Mouse (Mus musculus) midbrain, embryonic 12.5 days (tissue): Measurements from ENCODE around the gene Vps33b. TPM values are rescaled to one million over a fixed set of nuclear protein-coding genes. Genes with fewer than 3 reads are reported as not detected.

Experiments
- ATAC-seq: fragments of 200-750 bp; cut with Nextera tagmentation; 2 replicates; pipeline ENCODE4 v1.8.0; 2017; ENCODE audit warnings: low read depth, moderate TSS enrichment, moderate library complexity; ENCODE audit not compliant: low FRiP score
- H3K27ac ChIP-seq: fragments of 300-500 bp; sonication (generic); replicated peaks from 2 replicates; pipeline ENCODE4 v1.5.1; 2016; ENCODE audit warnings: mild to moderate bottlenecking
- H3K27me3 ChIP-seq: fragments of 300-500 bp; sonication (generic); 2 replicates; pipeline ENCODE4 v1.6.1; 2016; ENCODE audit warnings: mild to moderate bottlenecking
- H3K36me3 ChIP-seq: fragments of 300-500 bp; sonication (generic); 2 replicates; pipeline ENCODE4 v1.6.1; 2016
- H3K4me1 ChIP-seq: fragments of 300-500 bp; sonication (generic); 2 replicates; pipeline ENCODE4 v1.6.1; 2016
- H3K4me2 ChIP-seq: fragments of 300-500 bp; sonication (generic); replicated peaks from 2 replicates; pipeline ENCODE4 v1.6.1; 2016; ENCODE audit warnings: mild to moderate bottlenecking, moderate library complexity
- H3K4me3 ChIP-seq: fragments of 300-500 bp; sonication (generic); 2 replicates; pipeline ENCODE4 v1.5.1; 2016; ENCODE audit warnings: mild to moderate bottlenecking
- H3K9ac ChIP-seq: fragments of 300-500 bp; sonication (generic); replicated peaks from 2 replicates; pipeline ENCODE4 v1.6.1; 2016; ENCODE audit warnings: mild to moderate bottlenecking, moderate library complexity
- H3K9me3 ChIP-seq: fragments of 300-500 bp; sonication (generic); 2 replicates; pipeline ENCODE4 v1.6.1; 2016; ENCODE audit warnings: mild to moderate bottlenecking
- WGBS: fragments of 180-500 bp; shearing (Covaris S2); methylation state at CpG from one replicate; pipeline ENCODE4 v1.1.7; 2016; 5-methylcytosine and 5-hydroxymethylcytosine counted together
- polyA plus RNA-seq: library from polyadenylated mRNA; unstranded; fragments of >200 nt; fragmentation: Nextera tagmentation; extraction: Ambion mirVana; gene quantifications from 2 replicates; pipeline ENCODE4 v1.2.1, GENCODE M21; 2016

Vps33b gene
- polyA plus RNA-seq, 1 experiment from 2014 or later: 18.5 TPM

DNA sequence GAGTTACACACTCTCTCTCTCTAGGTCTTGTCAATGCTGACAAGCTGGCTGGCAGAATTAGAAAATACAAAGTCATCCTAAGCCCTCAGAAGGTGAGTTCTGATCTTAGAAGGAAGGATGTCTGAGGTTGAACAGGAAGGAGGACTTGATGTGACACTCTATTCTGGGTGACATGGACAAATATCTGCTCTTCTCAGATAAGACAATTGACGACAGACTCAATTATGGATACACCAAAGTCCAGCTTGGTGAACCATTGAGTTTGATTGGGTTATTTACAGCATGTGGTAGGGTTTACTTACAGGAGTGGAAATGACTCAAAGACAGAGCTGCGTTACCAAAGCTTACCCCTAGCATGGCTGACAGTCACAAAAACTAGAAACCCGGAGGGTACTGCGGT is 6.9 kb downstream of the Vps33b start:
- no peak overlapping the region for H3K9ac ChIP-seq
- no peak for ATAC-seq
- peaks cover 24% of the 10 kb centered on the region for H3K9me3 ChIP-seq
- H3K27ac ChIP-seq: no peak overlapping the region
- 98% methylated on average over 4 of the region's 4 CpGs for WGBS
- H3K4me1 ChIP-seq: no peaks in the 10 kb centered on the region
- H3K4me3 ChIP-seq: no peak overlapping the region
- no peak overlapping the region for H3K4me2 ChIP-seq
- no peaks in the 10 kb centered on the region for H3K27me3 ChIP-seq
- peaks cover 85% of the 10 kb centered on the region for H3K36me3 ChIP-seq

DNA sequence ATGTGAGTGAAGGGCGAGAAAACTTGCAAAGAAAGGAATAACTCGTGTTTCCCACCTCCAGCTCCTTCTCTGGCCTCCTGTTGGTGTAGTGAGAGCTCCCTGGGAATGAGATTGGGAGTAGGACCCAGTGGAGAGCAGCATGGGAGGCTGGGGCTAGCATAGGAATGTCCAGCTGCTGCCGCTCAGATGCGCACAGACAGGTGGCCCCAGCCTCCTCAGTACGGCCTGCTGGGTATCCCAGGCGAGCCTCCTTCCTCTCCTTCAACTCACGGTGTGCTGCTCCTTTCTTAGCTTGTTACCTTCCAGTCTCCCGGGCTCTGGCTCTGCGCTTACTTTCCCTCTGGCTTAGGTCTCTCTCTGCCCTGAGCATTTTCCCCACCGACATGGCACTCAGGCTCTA is 10.6 kb downstream of the Vps33b start:
- Histone ChIP-seq H3K9me3 (peaks cover 3% of the 10 kb centered on the region), H3K9ac (no peak overlapping the region), H3K4me1 (no peaks in the 10 kb centered on the region), H3K27ac (no peak overlapping the region), H3K4me3 (no peak overlapping the region), H3K4me2 (no peak overlapping the region), H3K27me3 (no peaks in the 10 kb centered on the region), H3K36me3 (peaks cover 86% of the 10 kb centered on the region)
- 81% methylated on average over 10 of the region's 10 CpGs for WGBS
- no peak for ATAC-seq

DNA sequence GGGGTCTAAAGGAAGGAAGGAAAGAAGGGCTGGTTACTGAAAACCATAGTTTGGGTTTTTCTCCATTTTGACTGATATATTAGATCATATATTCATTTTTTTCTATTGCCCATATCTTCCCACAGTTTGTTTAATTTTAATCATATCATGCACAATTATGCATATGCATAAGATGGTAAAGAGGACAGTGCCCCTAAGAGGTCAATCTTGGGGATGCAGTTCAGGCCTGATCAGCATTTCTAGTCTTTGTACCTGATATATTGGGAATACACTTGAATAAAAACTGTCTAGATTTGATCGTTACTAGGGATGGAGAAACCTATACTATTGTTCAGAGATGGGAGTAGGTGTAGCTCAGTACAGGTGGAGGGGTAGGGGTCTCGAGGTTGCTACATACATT is 11.5 kb downstream of the Vps33b start:
- H3K27ac ChIP-seq: no peak overlapping the region
- H3K9me3 ChIP-seq: no peaks in the 10 kb centered on the region
- no peak overlapping the region for H3K9ac ChIP-seq
- 89% methylated on average over 2 of the region's 2 CpGs for WGBS
- peaks cover 88% of the 10 kb centered on the region for H3K36me3 ChIP-seq
- H3K4me1 ChIP-seq: no peaks in the 10 kb centered on the region
- H3K27me3 ChIP-seq: no peaks in the 10 kb centered on the region
- no peak overlapping the region for H3K4me2 ChIP-seq
- no peak overlapping the region for H3K4me3 ChIP-seq
- no peak for ATAC-seq

DNA sequence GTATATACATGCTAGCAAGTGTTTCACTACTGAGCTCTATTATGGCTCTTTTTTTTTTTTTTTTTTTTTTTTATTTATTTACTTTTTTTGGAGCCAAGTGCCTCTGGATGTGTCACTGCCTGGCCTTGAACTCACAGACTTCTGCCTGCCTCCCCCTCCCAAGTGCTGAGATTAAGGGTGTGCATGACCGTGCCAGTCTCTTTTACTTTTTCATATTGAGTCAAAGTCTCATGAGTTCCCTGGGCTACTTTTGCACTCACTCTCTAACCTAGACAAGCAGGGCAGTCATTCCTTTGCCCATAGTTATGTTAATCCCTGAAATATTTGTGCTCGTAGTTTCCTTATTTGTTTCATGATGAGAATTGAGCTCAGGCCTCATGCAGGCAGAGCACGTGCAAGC is 12.2 kb downstream of the Vps33b start:
- no peaks in the 10 kb centered on the region for H3K4me1 ChIP-seq
- H3K27me3 ChIP-seq: no peaks in the 10 kb centered on the region
- no peak overlapping the region for H3K9ac ChIP-seq
- 90% methylated on average over 3 of the region's 3 CpGs for whole genome bisulfite sequencing
- H3K36me3 ChIP-seq: peaks cover 88% of the 10 kb centered on the region
- no peak overlapping the region for H3K4me2 ChIP-seq
- no peak overlapping the region for H3K27ac ChIP-seq
- no peak overlapping the region for H3K4me3 ChIP-seq
- no peak for ATAC-seq
- H3K9me3 ChIP-seq: no peaks in the 10 kb centered on the region

DNA sequence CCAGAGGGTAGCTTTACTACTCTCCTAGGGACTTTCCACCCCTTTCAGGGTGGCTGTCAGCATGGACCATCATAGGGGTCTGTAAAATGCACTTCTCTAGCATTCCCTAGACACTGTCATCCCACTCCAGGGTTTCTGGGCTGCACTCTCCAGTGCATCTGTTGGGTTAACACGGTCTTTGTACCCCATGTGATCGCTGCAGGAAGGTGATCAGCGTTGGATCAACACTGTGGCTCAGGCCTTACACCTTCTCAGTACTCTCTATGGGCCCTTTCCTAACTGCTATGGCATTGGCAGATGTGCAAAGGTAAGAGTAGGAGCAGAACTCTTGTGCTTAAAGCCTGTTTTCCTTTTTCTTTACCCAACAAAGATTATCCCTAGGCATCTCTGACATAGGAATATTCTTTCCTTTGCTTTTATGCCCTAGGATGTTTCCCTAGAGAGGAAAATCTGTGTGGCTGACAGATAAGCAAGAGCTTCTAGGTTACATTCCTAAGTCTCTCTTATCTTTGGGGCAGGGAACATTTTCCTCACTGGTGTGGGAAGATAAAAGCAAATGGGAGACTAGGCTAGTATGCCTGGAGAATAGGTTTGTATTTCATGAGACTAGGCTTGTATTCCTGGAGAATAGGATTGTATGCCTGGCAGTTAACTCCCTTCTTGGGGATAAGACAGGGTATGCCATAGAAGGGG is 13.9 kb downstream of the Vps33b start:
- no peak for ATAC-seq
- no peak overlapping the region for H3K4me3 ChIP-seq
- no peaks in the 10 kb centered on the region for H3K9me3 ChIP-seq
- no peak overlapping the region for H3K9ac ChIP-seq
- H3K27me3 ChIP-seq: no peaks in the 10 kb centered on the region
- H3K36me3 ChIP-seq: peaks cover 88% of the 10 kb centered on the region
- WGBS: 92% methylated on average over 3 of the region's 3 CpGs
- no peak overlapping the region for H3K4me2 ChIP-seq
- H3K27ac ChIP-seq: no peak overlapping the region
- no peaks in the 10 kb centered on the region for H3K4me1 ChIP-seq

DNA sequence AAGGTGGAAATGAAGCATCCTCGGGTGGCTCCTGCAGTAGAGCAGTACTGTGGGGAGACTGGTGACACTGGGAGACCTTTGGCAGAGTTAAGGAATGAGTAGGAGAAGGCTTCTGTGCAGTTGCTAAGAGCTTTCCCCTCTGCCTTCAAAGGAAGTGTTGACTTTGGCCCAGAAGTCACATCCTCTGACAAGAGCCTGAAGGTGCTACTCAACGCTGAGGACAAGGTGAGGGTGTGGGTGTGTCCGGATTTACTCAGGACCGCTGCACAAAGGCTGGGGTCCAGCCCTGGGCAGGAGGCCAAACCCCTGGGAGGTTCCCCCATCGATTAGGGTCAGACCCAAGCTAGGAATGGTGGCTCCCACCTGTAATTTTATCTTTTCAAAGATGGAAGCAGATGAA is 14.9 kb downstream of the Vps33b start:
- H3K36me3 ChIP-seq: peaks cover 83% of the 10 kb centered on the region
- H3K4me2 ChIP-seq: no peak overlapping the region
- WGBS: 95% methylated on average over 5 of the region's 5 CpGs
- no peaks in the 10 kb centered on the region for H3K27me3 ChIP-seq
- no peak overlapping the region for H3K4me3 ChIP-seq
- no peaks in the 10 kb centered on the region for H3K9me3 ChIP-seq
- no peak overlapping the region for H3K9ac ChIP-seq
- no peak for ATAC-seq
- no peak overlapping the region for H3K27ac ChIP-seq
- H3K4me1 ChIP-seq: no peaks in the 10 kb centered on the region

DNA sequence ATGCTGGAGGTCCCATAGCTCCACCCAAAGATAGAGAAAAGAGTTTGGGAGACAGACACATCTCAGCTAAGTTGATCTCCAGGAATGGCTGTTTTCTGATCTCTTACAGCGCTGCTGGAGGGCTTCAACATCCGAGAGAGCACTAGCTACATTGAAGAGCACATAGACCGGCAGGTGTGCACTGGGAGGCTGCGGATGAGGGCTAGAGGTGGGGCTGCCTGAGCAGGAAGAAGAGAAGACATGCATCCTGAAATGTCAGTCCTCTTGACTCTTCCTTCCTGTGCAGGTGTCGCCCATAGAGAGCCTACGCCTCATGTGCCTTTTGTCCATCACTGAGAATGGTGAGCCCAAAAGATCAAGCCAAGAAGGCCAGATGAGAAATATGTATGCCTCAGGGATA is 16.3 kb downstream of the Vps33b start:
- Histone ChIP-seq H3K4me2 (no peak overlapping the region), H3K27ac (no peak overlapping the region), H3K36me3 (peaks cover 84% of the 10 kb centered on the region), H3K4me3 (no peak overlapping the region), H3K9ac (no peak overlapping the region), H3K9me3 (no peaks in the 10 kb centered on the region), H3K4me1 (no peaks in the 10 kb centered on the region), H3K27me3 (no peaks in the 10 kb centered on the region)
- no peak for ATAC-seq
- WGBS: 94% methylated on average over 6 of the region's 6 CpGs

DNA sequence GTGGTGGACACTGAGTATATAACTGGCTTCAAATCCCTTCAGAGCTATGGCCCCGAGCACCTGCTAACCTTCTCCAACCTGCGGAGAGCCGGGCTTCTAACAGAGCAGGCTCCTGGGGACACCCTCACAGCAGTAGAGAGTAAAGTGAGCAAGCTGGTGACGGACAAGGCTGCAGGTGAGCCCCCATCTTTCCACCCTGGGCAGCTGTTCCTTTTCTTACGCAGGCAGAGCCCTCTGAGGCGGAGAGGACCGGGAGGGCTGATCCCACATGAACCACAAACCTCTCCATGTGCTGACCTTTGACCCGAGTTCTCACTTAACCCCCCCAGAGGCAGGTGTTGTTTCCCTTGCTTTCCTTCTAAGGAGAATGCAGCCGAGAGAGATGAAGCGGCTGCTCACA is 18.3 kb downstream of the Vps33b start:
- H3K4me1 ChIP-seq: no peaks in the 10 kb centered on the region
- WGBS: 83% methylated on average over 10 of the region's 10 CpGs

DNA sequence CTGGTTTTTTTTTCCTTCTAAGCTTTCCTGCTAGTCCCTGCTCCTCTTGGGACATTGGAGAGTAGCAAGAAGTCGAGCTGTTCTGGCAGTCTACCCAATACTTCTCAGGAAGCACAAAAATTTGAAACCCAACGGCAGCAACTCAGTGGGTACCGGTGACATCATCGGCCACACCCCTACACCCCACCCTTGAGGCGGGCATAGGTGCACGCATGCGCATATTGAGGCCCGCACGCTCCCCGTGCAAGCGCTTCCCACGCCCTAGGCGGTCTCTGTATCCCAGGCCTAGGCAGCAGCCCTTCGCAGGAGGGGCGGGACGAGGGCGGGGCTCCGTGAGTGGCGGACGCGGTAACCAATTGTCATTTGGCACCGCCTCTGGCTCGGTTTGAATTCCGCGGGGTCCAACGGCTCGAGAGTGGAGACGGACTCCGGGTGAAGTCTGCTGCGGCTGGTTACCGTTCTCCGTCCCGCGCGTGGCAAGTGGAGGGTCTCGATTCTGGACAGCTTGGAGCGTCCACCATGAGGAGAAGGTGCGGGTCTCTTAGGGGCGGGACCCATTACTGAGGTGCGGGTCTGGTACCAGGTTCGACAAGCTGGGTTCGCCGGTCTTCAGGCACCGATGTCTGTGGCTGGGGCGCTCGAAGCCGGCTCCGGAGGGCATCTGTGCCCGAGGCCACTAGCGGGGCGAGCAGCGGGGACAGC is 24.8 kb downstream of the Vps33b start, which contains the start of gene Prc1:
Gene Prc1, plus strand, starts transcription at position 389 of the 702 bp plus-strand sequence.
- peak; percentile 99 for ATAC-seq
- under 1% methylated on average over 52 of the region's 52 CpGs for WGBS

More for the DNA sequence above, 18.3 kb downstream of the Vps33b start:
- Histone ChIP-seq H3K27me3 (no peaks in the 10 kb centered on the region), H3K27ac (no peak overlapping the region), H3K9me3 (no peaks in the 10 kb centered on the region), H3K4me3 (no peak overlapping the region), H3K9ac (no peak overlapping the region), H3K36me3 (peaks cover 77% of the 10 kb centered on the region), H3K4me2 (no peak overlapping the region)
- no peak for ATAC-seq

DNA sequence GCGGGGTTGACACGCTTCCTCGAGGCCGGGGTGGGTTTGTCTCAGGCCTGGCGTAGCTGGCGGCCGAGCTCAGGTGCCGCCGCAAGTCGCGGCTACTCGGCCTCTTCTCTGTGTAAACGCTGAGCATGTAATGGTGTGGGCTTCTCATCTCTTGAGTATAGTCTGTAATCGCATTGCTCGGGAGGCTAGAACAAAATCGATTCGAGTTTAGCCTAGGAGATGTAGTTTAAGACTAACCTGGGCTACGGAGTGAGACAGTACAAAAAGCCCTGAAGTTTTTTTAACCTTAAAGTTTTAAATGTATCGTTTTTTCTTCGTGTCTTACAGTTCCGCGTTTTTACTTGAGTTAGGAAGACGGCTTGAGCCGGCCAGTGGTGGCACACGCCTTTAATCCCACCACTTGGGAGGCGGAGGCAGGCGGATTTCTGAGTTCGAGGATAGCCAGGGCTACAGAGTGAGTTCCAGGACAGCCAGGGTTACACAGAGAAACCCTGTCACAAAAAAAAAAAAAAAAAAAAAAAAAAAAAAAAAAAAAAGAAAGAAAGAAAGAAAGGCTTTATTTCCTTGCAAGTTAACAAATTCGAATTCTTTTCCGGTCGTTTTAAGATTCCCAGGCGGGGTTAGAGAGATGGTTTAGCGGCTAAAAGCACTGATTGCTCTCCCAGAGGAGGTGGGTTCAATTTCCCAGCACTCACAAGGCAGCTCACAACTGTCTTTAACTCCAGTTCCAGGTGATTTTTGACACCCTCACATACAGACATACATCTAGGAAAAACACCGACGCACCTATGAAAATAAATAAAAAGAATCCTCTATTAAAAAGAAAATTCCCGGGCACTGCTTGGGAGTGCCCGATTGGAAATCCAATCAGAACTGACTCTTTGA is 25.6 kb downstream of the Vps33b start:
- Histone ChIP-seq H3K4me1 (peaks cover 24% of the 10 kb centered on the region), H3K36me3 (peaks cover 20% of the 10 kb centered on the region), H3K4me2 (peak overlapping the region; percentile 86), H3K27me3 (no peaks in the 10 kb centered on the region), H3K4me3 (peak overlapping the region; percentile 84), H3K9ac (peak overlapping the region; percentile 71), H3K9me3 (no peaks in the 10 kb centered on the region), H3K27ac (peak overlapping the region; percentile 69)
- WGBS: 9% methylated on average over 37 of the region's 37 CpGs
- ATAC-seq: peak; percentile 60; the same call in 1 of the 2 replicates

More for the DNA sequence above, 24.8 kb downstream of the Vps33b start, which contains the start of gene Prc1:
- peak within 1 kb of the TSS; percentile 84 for H3K4me3 ChIP-seq
- no peaks in the 10 kb centered on the region for H3K27me3 ChIP-seq
- H3K9ac ChIP-seq: peak within 1 kb of the TSS; percentile 71
- no peaks in the 10 kb centered on the region for H3K9me3 ChIP-seq
- peaks cover 21% of the 10 kb centered on the region for H3K4me1 ChIP-seq
- peaks cover 26% of the 10 kb centered on the region for H3K36me3 ChIP-seq
- peak within 1 kb of the TSS; percentile 69 for H3K27ac ChIP-seq
- H3K4me2 ChIP-seq: peak within 1 kb of the TSS; percentile 86

DNA sequence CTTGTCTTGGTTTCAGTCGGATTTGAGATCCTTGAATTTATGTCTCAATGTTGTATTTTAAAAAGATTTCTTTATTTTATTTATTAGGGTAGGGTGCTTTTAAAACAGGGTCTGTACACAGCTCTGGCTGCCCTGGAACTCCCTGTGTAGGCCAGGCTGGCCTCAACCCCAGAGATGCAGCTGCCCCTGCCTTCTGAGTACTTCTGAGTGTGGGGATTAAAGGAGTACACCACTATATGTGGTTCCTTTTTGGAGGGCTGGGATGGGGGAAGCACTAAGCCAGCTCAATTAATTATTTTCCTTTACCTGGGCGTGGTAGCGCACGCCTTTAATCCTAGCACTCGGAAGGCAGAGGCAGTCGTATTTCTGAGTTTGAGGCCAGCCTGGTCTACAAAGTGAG is 27.0 kb downstream of the Vps33b start:
- no peaks in the 10 kb centered on the region for H3K9me3 ChIP-seq
- peak overlapping the region; percentile 84; the same call in 1 of the 2 replicates for H3K4me3 ChIP-seq
- no peak overlapping the region for H3K27ac ChIP-seq
- H3K4me2 ChIP-seq: peak overlapping the region; percentile 86
- WGBS: 87% methylated on average over 6 of the region's 6 CpGs
- peaks cover 24% of the 10 kb centered on the region for H3K4me1 ChIP-seq
- H3K27me3 ChIP-seq: no peaks in the 10 kb centered on the region
- no peak for ATAC-seq
- H3K9ac ChIP-seq: no peak overlapping the region
- H3K36me3 ChIP-seq: peaks cover 21% of the 10 kb centered on the region
